Mouse (Mus musculus) neural tube, embryonic 15.5 days (tissue): ENCODE data around the gene B020004J07Rik. TPM values are rescaled to one million over a fixed set of nuclear protein-coding genes. Genes with fewer than 3 reads are reported as not detected.
"Not testable (repeated sequence)": the region's sequence is repeated elsewhere in the genome, so short reads cannot be mapped to it uniquely, and the experiment has no call there.

Experiments used
- ATAC-seq: fragments of 200-750 bp; cut with Nextera tagmentation; 2 replicates; pipeline ENCODE4 v1.8.0; 2017; ENCODE audit warnings: mild to moderate bottlenecking, moderate TSS enrichment, moderate library complexity; ENCODE audit not compliant: low FRiP score
- H3K27ac ChIP-seq: fragments of 300-500 bp; sonication (generic); replicated peaks from 2 replicates; pipeline ENCODE4 v1.5.1; 2015; ENCODE audit warnings: mild to moderate bottlenecking, inconsistent platforms
- H3K27me3 ChIP-seq: fragments of 300-500 bp; sonication (generic); replicated peaks from 2 replicates; pipeline ENCODE4 v1.6.1; 2015; ENCODE audit warnings: inconsistent platforms
- H3K36me3 ChIP-seq: fragments of 300-500 bp; sonication (generic); 2 replicates; pipeline ENCODE4 v1.6.1; 2015; ENCODE audit warnings: inconsistent platforms
- H3K4me1 ChIP-seq: fragments of 300-500 bp; sonication (generic); 2 replicates; pipeline ENCODE4 v1.6.1; 2015; ENCODE audit warnings: inconsistent platforms
- H3K4me2 ChIP-seq: fragments of 300-500 bp; sonication (generic); 2 replicates; pipeline ENCODE4 v1.6.1; 2015; ENCODE audit warnings: inconsistent platforms, mild to moderate bottlenecking, moderate library complexity
- H3K4me3 ChIP-seq: fragments of 300-500 bp; sonication (generic); replicated peaks from 2 replicates; pipeline ENCODE4 v1.5.1; 2015; ENCODE audit warnings: mild to moderate bottlenecking, inconsistent platforms
- H3K9ac ChIP-seq: fragments of 300-500 bp; sonication (generic); replicated peaks from 2 replicates; pipeline ENCODE4 v1.6.1; 2015; ENCODE audit warnings: mild to moderate bottlenecking, inconsistent platforms
- H3K9me3 ChIP-seq: fragments of 300-500 bp; sonication (generic); replicated peaks from 2 replicates; pipeline ENCODE4 v1.6.1; 2016; ENCODE audit warnings: inconsistent platforms
- WGBS: fragments of 180-500 bp; shearing (Covaris S2); methylation state at CpG from one replicate; pipeline ENCODE4 v1.1.7; 2015; ENCODE audit warnings: mixed read lengths; 5-methylcytosine and 5-hydroxymethylcytosine counted together
- polyA plus RNA-seq: library from polyadenylated mRNA; unstranded; fragments of >200 nt; fragmentation: Nextera tagmentation; extraction: Ambion mirVana; gene quantifications from 2 replicates; pipeline ENCODE4 v1.2.1, GENCODE M21; 2015

The B020004J07Rik gene
- polyA plus RNA-seq = not detected in 2 replicates

- not testable (repeated sequence) for H3K36me3 ChIP-seq, ATAC-seq, H3K4me1 ChIP-seq, H3K27me3 ChIP-seq, H3K4me2 ChIP-seq, H3K9me3 ChIP-seq, H3K4me3 ChIP-seq, H3K27ac ChIP-seq, H3K9ac ChIP-seq
- WGBS = 96% methylated on average over 4 of the region's 4 CpGs
Observed at GRCm38 (mm10) chr4:101843923-101844322, at the start of gene B020004J07Rik. Gene B020004J07Rik, minus strand, starts transcription at chr4:101844023.

GRCm38 (mm10) chr4:101889377-101889776 is 45.6 kb upstream of the B020004J07Rik start:
- no peaks in the 10 kb centered on the region for H3K27me3 ChIP-seq
- no peak overlapping the region for H3K9ac ChIP-seq
- no peak for ATAC-seq
- H3K27ac ChIP-seq = no peak overlapping the region
- no peak overlapping the region for H3K4me2 ChIP-seq
- H3K36me3 ChIP-seq = no peaks in the 10 kb centered on the region
- no peaks in the 10 kb centered on the region for H3K9me3 ChIP-seq
- H3K4me3 ChIP-seq = no peak overlapping the region
- no peaks in the 10 kb centered on the region for H3K4me1 ChIP-seq

- no peaks in the 10 kb centered on the region for H3K36me3 ChIP-seq
- H3K4me2 ChIP-seq = no peak overlapping the region
- no peak overlapping the region for H3K27ac ChIP-seq
- H3K9me3 ChIP-seq = no peaks in the 10 kb centered on the region
- H3K4me3 ChIP-seq = no peak overlapping the region
- 40% methylated on average over 3 of the region's 3 CpGs for WGBS
- no peaks in the 10 kb centered on the region for H3K4me1 ChIP-seq
- no peak for ATAC-seq
- no peaks in the 10 kb centered on the region for H3K27me3 ChIP-seq
- H3K9ac ChIP-seq = no peak overlapping the region
Observed at GRCm38 (mm10) chr4:101883641-101884040, 39.8 kb upstream of the B020004J07Rik start.

GRCm38 (mm10) chr4:101875687-101876086 is 31.9 kb upstream of the B020004J07Rik start:
- H3K9ac ChIP-seq, H3K27ac ChIP-seq, H3K27me3 ChIP-seq, H3K9me3 ChIP-seq, H3K36me3 ChIP-seq, H3K4me2 ChIP-seq, H3K4me3 ChIP-seq, ATAC-seq, H3K4me1 ChIP-seq: not testable (repeated sequence)
- WGBS = 92% methylated on average over 15 of the region's 15 CpGs

- not testable (repeated sequence) for H3K4me1 ChIP-seq, ATAC-seq, H3K27ac ChIP-seq, H3K27me3 ChIP-seq, H3K36me3 ChIP-seq, H3K4me2 ChIP-seq, H3K4me3 ChIP-seq, H3K9me3 ChIP-seq, H3K9ac ChIP-seq
- WGBS = 68% methylated on average over 2 of the region's 2 CpGs
Observed at GRCm38 (mm10) chr4:101872031-101872430, 28.2 kb upstream of the B020004J07Rik start.

- H3K4me3 ChIP-seq = no peak overlapping the region
- H3K9ac ChIP-seq = no peak overlapping the region
- WGBS = 93% methylated on average over 6 of the region's 6 CpGs
- no peak for ATAC-seq
- no peaks in the 10 kb centered on the region for H3K9me3 ChIP-seq
- H3K36me3 ChIP-seq = no peaks in the 10 kb centered on the region
- no peak overlapping the region for H3K27ac ChIP-seq
- H3K4me2 ChIP-seq = no peak overlapping the region
- H3K27me3 ChIP-seq = no peaks in the 10 kb centered on the region
- no peaks in the 10 kb centered on the region for H3K4me1 ChIP-seq
Observed at GRCm38 (mm10) chr4:101862289-101862688, 18.5 kb upstream of the B020004J07Rik start.

- Histone ChIP-seq H3K4me2 (no peak overlapping the region), H3K4me1 (no peaks in the 10 kb centered on the region), H3K27ac (no peak overlapping the region), H3K9me3 (no peaks in the 10 kb centered on the region), H3K4me3 (no peak overlapping the region), H3K36me3 (no peaks in the 10 kb centered on the region), H3K9ac (no peak overlapping the region), H3K27me3 (no peaks in the 10 kb centered on the region)
- 49% methylated on average over 6 of the region's 6 CpGs for WGBS
- ATAC-seq = no peak
Observed at GRCm38 (mm10) chr4:101860873-101861272, 17.1 kb upstream of the B020004J07Rik start.

GRCm38 (mm10) chr4:101850908-101851307 is 7.1 kb upstream of the B020004J07Rik start:
- 75% methylated on average over 2 of the region's 2 CpGs for WGBS

More at GRCm38 (mm10) chr4:101850908-101851307, 7.1 kb upstream of the B020004J07Rik start:
- no peak overlapping the region for H3K9ac ChIP-seq
- no peak overlapping the region for H3K4me2 ChIP-seq
- no peaks in the 10 kb centered on the region for H3K9me3 ChIP-seq
- ATAC-seq = no peak
- H3K4me1 ChIP-seq = no peaks in the 10 kb centered on the region
- no peaks in the 10 kb centered on the region for H3K27me3 ChIP-seq
- no peaks in the 10 kb centered on the region for H3K36me3 ChIP-seq
- no peak overlapping the region for H3K4me3 ChIP-seq
- no peak overlapping the region for H3K27ac ChIP-seq

Other genes starting within 250 kb of the B020004J07Rik start
- gene Leprot, start 196.3 kb downstream of the B020004J07Rik start, polyA plus RNA-seq = 75.6 and 77.5 TPM in 2 replicates
- gene Lepr, start 126.6 kb downstream of the B020004J07Rik start, polyA plus RNA-seq = 3.0 and 3.8 TPM in 2 replicates
- not detected in 2 replicates for gene C130073F10Rik, start 49.8 kb upstream of the B020004J07Rik start, polyA plus RNA-seq
- gene Gm12800, start 65.1 kb upstream of the B020004J07Rik start, polyA plus RNA-seq = not detected in 2 replicates
- gene Gm12794, start 96.4 kb upstream of the B020004J07Rik start, polyA plus RNA-seq = not detected in 2 replicates
- not detected in 2 replicates for gene Gm12790, start 137.0 kb upstream of the B020004J07Rik start, polyA plus RNA-seq
- not detected in 2 replicates for gene Gm12789, start 142.6 kb upstream of the B020004J07Rik start, polyA plus RNA-seq
- 38.9 and 40.9 TPM in 2 replicates for gene Pde4b, start 243.5 kb upstream of the B020004J07Rik start, polyA plus RNA-seq